Mouse (Mus musculus) large intestine, adult 2 months (tissue): ENCODE results near the gene Arhgap45. TPM values are rescaled to one million over a fixed set of nuclear protein-coding genes. Genes with fewer than 3 reads are reported as not detected.
A peak's percentile ranks its signal among the peaks of the same experiment; 100 is the strongest.

Experiments
- DNase-seq: peaks from one replicate; pipeline ENCODE4 v3.0.0-alpha.2; 2012; ENCODE audit warnings: low read depth, low spot score
- WGBS: fragments of 180-500 bp; shearing (Covaris S2); methylation state at CpG from one replicate; pipeline ENCODE4 v1.1.7; 2018; 5-methylcytosine and 5-hydroxymethylcytosine counted together
- polyA plus RNA-seq: library from polyadenylated mRNA; depleted of rRNA; stranded (reverse); fragments of >200 nt; gene quantifications from 2 replicates; pipeline ENCODE4 v1.2.3, GENCODE M21; 2012; rRNA removed

Arhgap45 gene
- 33.5 and 42.4 TPM in 2 replicates for polyA plus RNA-seq

- whole genome bisulfite sequencing: 78% methylated on average over 11 of the region's 11 CpGs
- no peak for DNase-seq
Measured at GRCm38 (mm10) chr10:80016511-80016910, at the start of gene Arhgap45. Gene Arhgap45 (plus strand): TSS chr10:80016653.

GRCm38 (mm10) chr10:79966886-79967400 is 49.5 kb upstream of the Arhgap45 start:
- WGBS: 86% methylated on average over 5 of the region's 5 CpGs
- DNase-seq: no peak

GRCm38 (mm10) chr10:79968181-79968580 is 48.3 kb upstream of the Arhgap45 start:
- 88% methylated on average over 1 of the region's 1 CpGs for WGBS
- no peak for DNase-seq

- no peak for DNase-seq
- 38% methylated on average over 3 of the region's 3 CpGs for WGBS
Measured at GRCm38 (mm10) chr10:79969124-79969568, 47.3 kb upstream of the Arhgap45 start.

- no peak for DNase-seq
- 6% methylated on average over 47 of the region's 47 CpGs for WGBS
Measured at GRCm38 (mm10) chr10:79970415-79971182, 45.9 kb upstream of the Arhgap45 start, which contains the start of gene Grin3b. Gene Grin3b (plus strand): TSS chr10:79970715.

- WGBS: 9% methylated on average over 21 of the region's 21 CpGs
- DNase-seq: no peak
Measured at GRCm38 (mm10) chr10:79971183-79971497, 45.3 kb upstream of the Arhgap45 start.

GRCm38 (mm10) chr10:79972831-79973230 is 43.6 kb upstream of the Arhgap45 start:
- 44% methylated on average over 14 of the region's 14 CpGs for WGBS
- no peak for DNase-seq

- no peak for DNase-seq
Measured at GRCm38 (mm10) chr10:79974087-79974486, 42.4 kb upstream of the Arhgap45 start.

GRCm38 (mm10) chr10:79974668-79975067 is 41.8 kb upstream of the Arhgap45 start:
- no peak for DNase-seq
- 84% methylated on average over 8 of the region's 8 CpGs for WGBS

More at GRCm38 (mm10) chr10:79974087-79974486, 42.4 kb upstream of the Arhgap45 start:
- 91% methylated on average over 21 of the region's 21 CpGs for WGBS

GRCm38 (mm10) chr10:79976071-79976721 is 40.3 kb upstream of the Arhgap45 start:
- DNase-seq: no peak
- WGBS: 89% methylated on average over 28 of the region's 28 CpGs

GRCm38 (mm10) chr10:79976722-79977107 is 39.7 kb upstream of the Arhgap45 start:
- no peak for DNase-seq
- WGBS: 87% methylated on average over 35 of the region's 36 CpGs

GRCm38 (mm10) chr10:79977324-79977723 is 39.1 kb upstream of the Arhgap45 start:
- WGBS: 93% methylated on average over 28 of the region's 28 CpGs
- DNase-seq: no peak

GRCm38 (mm10) chr10:79978061-79978460 is 38.4 kb upstream of the Arhgap45 start:
- WGBS: 95% methylated on average over 21 of the region's 21 CpGs

GRCm38 (mm10) chr10:79979401-79980155 is 36.9 kb upstream of the Arhgap45 start:
- 94% methylated on average over 22 of the region's 22 CpGs for WGBS
- DNase-seq: no peak

More at GRCm38 (mm10) chr10:79978061-79978460, 38.4 kb upstream of the Arhgap45 start:
- DNase-seq: no peak

GRCm38 (mm10) chr10:79983205-79983604 is 33.2 kb upstream of the Arhgap45 start:
- no peak for DNase-seq

GRCm38 (mm10) chr10:79983670-79984069 is 32.8 kb upstream of the Arhgap45 start:
- DNase-seq: no peak
- WGBS: under 1% methylated on average over 21 of the region's 21 CpGs

More at GRCm38 (mm10) chr10:79983205-79983604, 33.2 kb upstream of the Arhgap45 start:
- WGBS: 40% methylated on average over 5 of the region's 5 CpGs

GRCm38 (mm10) chr10:79984195-79984816 is 32.1 kb upstream of the Arhgap45 start, which contains the start of gene Tmem259:
Gene Tmem259 (minus strand): TSS chr10:79984330.
- no peak for DNase-seq
- WGBS: under 1% methylated on average over 49 of the region's 49 CpGs

GRCm38 (mm10) chr10:79984871-79985270 is 31.6 kb upstream of the Arhgap45 start:
- 0% methylated on average over 22 of the region's 22 CpGs for WGBS
- DNase-seq: peak; percentile 91
